Mouse (Mus musculus): ENCODE measurements around the gene Tie1.

- TF ChIP-seq CTCF (IDR thresholded peaks at IDR 0.05; ENCODE audit: borderline replicate concordance, control insufficient read depth, extremely low read depth, insufficient read depth, low read length, poor library complexity) (no peak), POLR2A (IDR thresholded peaks at IDR 0.05; ENCODE audit: control insufficient read depth, extremely low read depth, insufficient read depth, low read length, poor library complexity) (no peak)
These were observed 32.4 kb upstream of the Tie1 start for GRCm38 (mm10) chr4:118522248-118522647.

Measured in thymus, adult 2 months (tissue).